Mouse (Mus musculus): ENCODE data around the gene Tecr.

The Tecr gene

GRCm38 (mm10) chr8:83607661-83608397 is at the start of gene Tecr, which contains the start of gene Dnajb1:
Gene Tecr (minus strand): TSS chr8:83607971.
Gene Dnajb1 (plus strand): TSS chr8:83608193.
- ATAC-seq (ENCODE audit: low TSS enrichment), result peak; percentile 87

- no peak for ATAC-seq (ENCODE audit: low TSS enrichment)
These were observed 48.9 kb upstream of the Tecr start for GRCm38 (mm10) chr8:83656484-83657246.

- ATAC-seq (ENCODE audit: low TSS enrichment), result no peak
These were observed 48.3 kb upstream of the Tecr start for GRCm38 (mm10) chr8:83656043-83656442.

GRCm38 (mm10) chr8:83654725-83655124 is 47.0 kb upstream of the Tecr start:
- ATAC-seq (ENCODE audit: low TSS enrichment), result no peak

GRCm38 (mm10) chr8:83653662-83654017 is 45.9 kb upstream of the Tecr start:
- ATAC-seq (ENCODE audit: low TSS enrichment), result peak; percentile 11; the same call in 1 of the 2 replicates

- ATAC-seq (ENCODE audit: low TSS enrichment), result peak; percentile 1; the same call in 1 of the 2 replicates
These were observed 45.2 kb upstream of the Tecr start for GRCm38 (mm10) chr8:83652744-83653661.

GRCm38 (mm10) chr8:83652030-83652743 is 44.4 kb upstream of the Tecr start, which contains the start of gene Gipc1:
Gene Gipc1 (plus strand): TSS chr8:83652677.
- peak; percentile 92 for ATAC-seq (ENCODE audit: low TSS enrichment)

- ATAC-seq (ENCODE audit: low TSS enrichment), result no peak
These were observed 41.9 kb upstream of the Tecr start for GRCm38 (mm10) chr8:83649699-83650098.

- no peak for ATAC-seq (ENCODE audit: low TSS enrichment)
These were observed 40.3 kb upstream of the Tecr start for GRCm38 (mm10) chr8:83648031-83648430.

GRCm38 (mm10) chr8:83647511-83647910 is 39.7 kb upstream of the Tecr start:
- no peak for ATAC-seq (ENCODE audit: low TSS enrichment)

- no peak for ATAC-seq (ENCODE audit: low TSS enrichment)
These were observed 31.9 kb upstream of the Tecr start for GRCm38 (mm10) chr8:83639649-83640048.

GRCm38 (mm10) chr8:83638856-83639255 is 31.1 kb upstream of the Tecr start:
- ATAC-seq (ENCODE audit: low TSS enrichment), result no peak

- no peak for ATAC-seq (ENCODE audit: low TSS enrichment)
These were observed 24.4 kb upstream of the Tecr start for GRCm38 (mm10) chr8:83632083-83632707.

- ATAC-seq (ENCODE audit: low TSS enrichment), result no peak
These were observed 18.0 kb upstream of the Tecr start for GRCm38 (mm10) chr8:83625676-83626299.

GRCm38 (mm10) chr8:83624739-83625138 is 17.0 kb upstream of the Tecr start:
- no peak for ATAC-seq (ENCODE audit: low TSS enrichment)

GRCm38 (mm10) chr8:83623549-83623948 is 15.8 kb upstream of the Tecr start:
- ATAC-seq (ENCODE audit: low TSS enrichment), result no peak

GRCm38 (mm10) chr8:83622389-83622989 is 14.7 kb upstream of the Tecr start:
- peak; percentile 92 for ATAC-seq (ENCODE audit: low TSS enrichment)

GRCm38 (mm10) chr8:83621691-83622388 is 14.1 kb upstream of the Tecr start:
- 0 out of 2 replicates have a peak, but pooled peaks have one; percentile 1 for ATAC-seq (ENCODE audit: low TSS enrichment)
